In genomic region chr13:95739651-95740050, GRCm38 (mm10) we compare ENCODE assay signal across 9 mouse cellular contexts. TPM values are rescaled to one million over a fixed set of nuclear protein-coding genes. Genes with fewer than 3 reads are reported as not detected.
A peak's percentile ranks its signal among the peaks of the same experiment; 100 is the strongest.
DNase-seq lines count a peak whose midpoint lies in the region; ATAC-seq and TF ChIP-seq lines count a peak whose summit lies in the region.
"Had no signal": no experiment of that assay in that cellular context is flagged by ENCODE, and none has a peak within 500 bp of the region (broad histone marks: within the 10 kb centered on the region; RNA-seq: fewer than 3 reads in every experiment).

No protein-coding gene starts in this region.

- peak; percentile 76 for DNase-seq in heart, adult 11 months
- DNase-seq in heart, adult 9 months (ENCODE audit: low spot score in 2 of 2) = no peak
- DNase-seq in lung, embryonic 14.5 days = peak; percentile 67
- DNase-seq in lung, postnatal 10 days = no peak
- DNase-seq in ZHBTc4 (ENCODE audit: low read depth, low spot score) = peak; percentile 25
- DNase-seq in right cerebral cortex, adult 2 months (ENCODE audit: low spot score in 2 of 2) = peak; percentile 50 to 51
- DNase-seq in spleen, adult 18-20 months = no peak

- H3K27me3 ChIP-seq in lung, embryonic 14.5 days (ENCODE audit: insufficient read depth, low read length) = no peaks in the 10 kb centered on the region
- H3K27me3 ChIP-seq: embryonic facial prominence, embryonic 12.5 days; megakaryocyte, embryonic 14.5 days had no signal

- ATAC-seq in lung, embryonic 14.5 days (ENCODE audit: insufficient read depth) = no peak

- peak; percentile 61 for TF ChIP-seq CTCF in lung, embryonic 14.5 days (IDR thresholded peaks at IDR 0.05; ENCODE audit: low read depth)

- H3K4me1 ChIP-seq in lung, embryonic 14.5 days (ENCODE audit: insufficient read depth) = peaks cover 15% of the 10 kb centered on the region

- H3K9ac ChIP-seq in lung, embryonic 14.5 days = no peak overlapping the region
- H3K9ac ChIP-seq: embryonic facial prominence, embryonic 12.5 days had no signal

- no peak overlapping the region for H3K27ac ChIP-seq in lung, embryonic 14.5 days (ENCODE audit: low read depth)
- H3K27ac ChIP-seq: embryonic facial prominence, embryonic 12.5 days had no signal

- H3K36me3 ChIP-seq in lung, embryonic 14.5 days (ENCODE audit: insufficient read depth) = no peaks in the 10 kb centered on the region
- H3K36me3 ChIP-seq: embryonic facial prominence, embryonic 12.5 days had no signal

- no peaks in the 10 kb centered on the region for H3K9me3 ChIP-seq in lung, embryonic 14.5 days (ENCODE audit: low read depth, low read length)
- H3K9me3 ChIP-seq: embryonic facial prominence, embryonic 12.5 days; megakaryocyte, embryonic 14.5 days had no signal

- WGBS in lung, embryonic 14.5 days = 59% methylated on average over 5 of the region's 5 CpGs

- no peak overlapping the region for H3K4me2 ChIP-seq in lung, embryonic 14.5 days
- H3K4me2 ChIP-seq: embryonic facial prominence, embryonic 12.5 days had no signal

- H3K4me3 ChIP-seq in lung, embryonic 14.5 days (ENCODE audit: low read depth, low read length) = no peak overlapping the region
- H3K4me3 ChIP-seq: embryonic facial prominence, embryonic 12.5 days; megakaryocyte, embryonic 14.5 days had no signal

RNA-seq across cellular contexts. Expression of gene F2rl2, which starts 43.0 kb away (rescaled TPM):
- 0.91 and 1.3 TPM in 2 replicates for polyA plus RNA-seq in lung, embryonic 14.5 days (2014; fragmentation: Nextera tagmentation; extraction: Ambion mirVana)

Comparison
In these comparisons a context has a peak if more than half of its experiments do, and no peak if none do; other contexts are left out.
1. DNase-seq: peak in heart, adult 11 months (single experiment), lung, embryonic 14.5 days (single experiment), ZHBTc4 (single experiment) and right cerebral cortex, adult 2 months (2 of 2); none in heart, adult 9 months (0 of 2), lung, postnatal 10 days (single experiment) and spleen, adult 18-20 months (0 of 2).